Mouse (Mus musculus) lung, adult 18-20 months (tissue): ENCODE measurements around the gene Tspan9.

Source experiments
- DNase-seq, 2 experiments: peaks; one replicate each; pipeline ENCODE4 v3.0.0; 2022; ENCODE audit warnings: mixed read lengths in 2 of 2

Tspan9 gene

GRCm38 (mm10) chr6:128143390-128144020 is at the start of gene Tspan9:
Tspan9 (minus strand) TSS chr6:128143594.
- peak; percentile 86 to 90 for DNase-seq

GRCm38 (mm10) chr6:128183521-128183920 is 40.1 kb upstream of the Tspan9 start:
- no peak for DNase-seq

- DNase-seq, result no peak
Measured at GRCm38 (mm10) chr6:128181176-128181575, 37.8 kb upstream of the Tspan9 start.

- DNase-seq, result no peak
Measured at GRCm38 (mm10) chr6:128179651-128180050, 36.3 kb upstream of the Tspan9 start.

- DNase-seq, result no peak
Measured at GRCm38 (mm10) chr6:128179247-128179646, 35.9 kb upstream of the Tspan9 start.

GRCm38 (mm10) chr6:128178681-128179080 is 35.3 kb upstream of the Tspan9 start:
- DNase-seq, result no peak

GRCm38 (mm10) chr6:128168785-128169679 is 25.6 kb upstream of the Tspan9 start:
- DNase-seq, result peak; percentile 18 to 30

GRCm38 (mm10) chr6:128165564-128165963 is 22.2 kb upstream of the Tspan9 start:
- DNase-seq, result no peak

- no peak for DNase-seq
Measured at GRCm38 (mm10) chr6:128164632-128165031, 21.2 kb upstream of the Tspan9 start.

GRCm38 (mm10) chr6:128159092-128159491 is 15.7 kb upstream of the Tspan9 start:
- DNase-seq, result no peak

GRCm38 (mm10) chr6:128158031-128158430 is 14.6 kb upstream of the Tspan9 start:
- no peak for DNase-seq

GRCm38 (mm10) chr6:128156476-128156875 is 13.1 kb upstream of the Tspan9 start:
- no peak for DNase-seq

GRCm38 (mm10) chr6:128155935-128156334 is 12.5 kb upstream of the Tspan9 start:
- no peak for DNase-seq

- DNase-seq, result peak; percentile 63
Measured at GRCm38 (mm10) chr6:128145765-128146164, 2.4 kb upstream of the Tspan9 start.

- DNase-seq, result peak; percentile 44 to 53
Measured at GRCm38 (mm10) chr6:128142369-128143278, 770 bp downstream of the Tspan9 start.

GRCm38 (mm10) chr6:128140724-128141123 is 2.7 kb downstream of the Tspan9 start:
- DNase-seq, result no peak

- DNase-seq, result peak in 1 of 2 experiments; percentile 57
Measured at GRCm38 (mm10) chr6:128137855-128138254, 5.5 kb downstream of the Tspan9 start.

GRCm38 (mm10) chr6:128136654-128137053 is 6.7 kb downstream of the Tspan9 start:
- no peak for DNase-seq

- no peak for DNase-seq
Measured at GRCm38 (mm10) chr6:128135459-128135858, 7.9 kb downstream of the Tspan9 start.

- no peak for DNase-seq
Measured at GRCm38 (mm10) chr6:128135006-128135405, 8.4 kb downstream of the Tspan9 start.

GRCm38 (mm10) chr6:128134196-128134924 is 9.0 kb downstream of the Tspan9 start:
- peak in 1 of 2 experiments; percentile 52 for DNase-seq

GRCm38 (mm10) chr6:128133679-128134191 is 9.7 kb downstream of the Tspan9 start:
- peak; percentile 54 to 57 for DNase-seq
